Mouse (Mus musculus): ENCODE measurements around the gene Krt34.

The Krt34 gene

DNA sequence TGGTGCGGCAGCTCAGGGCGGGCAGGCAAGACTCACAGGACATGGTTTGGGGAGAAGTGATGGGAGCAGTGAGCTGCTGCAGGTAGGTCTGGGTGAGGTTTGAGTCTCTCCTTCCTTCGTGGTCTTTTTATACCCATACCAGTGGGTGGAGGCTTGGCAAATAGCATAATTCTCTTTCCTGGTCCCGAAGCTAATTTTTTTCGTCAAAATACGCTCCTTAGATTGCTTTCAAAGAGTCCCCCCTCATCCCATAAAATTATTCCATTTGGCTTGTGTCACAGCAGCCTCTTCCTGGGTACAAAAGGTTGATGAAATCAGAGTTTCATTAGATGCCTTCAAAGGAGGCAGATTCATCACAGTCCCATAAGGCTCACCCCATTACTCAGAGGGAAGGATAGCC is at the start of gene Krt34:
TSS of gene Krt34 (minus strand) at position 101 of the 400 bp plus-strand sequence.
- DNase-seq (ENCODE audit: low read depth), result no peak

DNA sequence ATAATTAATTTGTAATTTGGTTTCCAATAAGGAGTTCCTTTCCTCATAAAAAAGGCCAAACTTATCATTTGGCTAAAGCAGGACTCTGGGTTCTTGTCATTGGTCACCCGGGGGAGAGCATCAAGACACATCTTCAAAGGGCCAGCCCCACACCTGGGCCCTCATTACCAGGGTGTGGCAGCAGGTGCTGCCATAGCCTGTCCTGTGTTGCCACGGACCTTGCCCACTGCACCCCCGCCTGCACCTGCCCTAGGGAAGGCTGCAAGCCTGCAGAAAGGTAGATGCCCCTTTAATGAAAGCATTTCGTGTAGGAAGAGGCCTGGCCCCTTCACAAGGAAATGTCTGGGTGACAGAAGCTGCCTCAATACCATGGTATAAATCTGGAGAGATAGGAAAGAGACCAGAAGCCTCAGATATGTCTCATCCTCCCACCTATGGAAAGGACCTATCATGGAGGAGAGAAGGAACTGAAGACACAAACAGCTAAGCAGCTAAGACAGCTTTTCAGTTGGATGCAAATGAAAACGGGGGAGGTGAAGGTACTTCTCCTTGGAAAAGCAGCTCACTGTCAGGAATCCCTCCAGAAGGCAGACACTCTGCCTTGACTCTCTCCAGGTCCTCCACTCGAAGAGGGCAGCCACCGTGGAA is 47.1 kb upstream of the Krt34 start:
- DNase-seq (ENCODE audit: low read depth), result no peak

- DNase-seq (ENCODE audit: low read depth), result no peak
Observed at GRCm38 (mm10) chr11:100087861-100088260, 46.5 kb upstream of the Krt34 start, which contains the start of gene Krt32. Gene Krt32 (minus strand): TSS chr11:100088226.

DNA sequence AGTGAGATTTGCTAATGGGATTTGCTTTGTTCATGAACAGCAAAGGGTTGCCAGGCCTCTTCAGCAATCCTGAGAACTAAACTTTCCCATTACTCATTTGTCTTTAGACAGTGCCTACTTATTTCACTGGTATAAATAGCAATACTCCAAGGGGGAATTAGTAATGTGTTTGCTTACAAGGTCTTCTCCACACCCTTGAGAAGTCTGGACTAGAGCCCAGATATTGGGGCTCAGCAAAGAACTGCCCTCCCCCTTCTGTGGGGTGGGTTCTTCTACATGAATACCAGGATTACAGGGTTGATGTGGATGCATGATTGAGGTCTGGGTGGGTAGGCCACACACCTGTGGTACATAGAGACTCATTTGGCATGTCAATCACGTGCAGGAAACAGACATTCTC is 32.5 kb upstream of the Krt34 start:
- no peak for DNase-seq (ENCODE audit: low read depth)

- no peak for DNase-seq (ENCODE audit: low read depth)
Observed at GRCm38 (mm10) chr11:100067293-100068036, 26.1 kb upstream of the Krt34 start.

DNA sequence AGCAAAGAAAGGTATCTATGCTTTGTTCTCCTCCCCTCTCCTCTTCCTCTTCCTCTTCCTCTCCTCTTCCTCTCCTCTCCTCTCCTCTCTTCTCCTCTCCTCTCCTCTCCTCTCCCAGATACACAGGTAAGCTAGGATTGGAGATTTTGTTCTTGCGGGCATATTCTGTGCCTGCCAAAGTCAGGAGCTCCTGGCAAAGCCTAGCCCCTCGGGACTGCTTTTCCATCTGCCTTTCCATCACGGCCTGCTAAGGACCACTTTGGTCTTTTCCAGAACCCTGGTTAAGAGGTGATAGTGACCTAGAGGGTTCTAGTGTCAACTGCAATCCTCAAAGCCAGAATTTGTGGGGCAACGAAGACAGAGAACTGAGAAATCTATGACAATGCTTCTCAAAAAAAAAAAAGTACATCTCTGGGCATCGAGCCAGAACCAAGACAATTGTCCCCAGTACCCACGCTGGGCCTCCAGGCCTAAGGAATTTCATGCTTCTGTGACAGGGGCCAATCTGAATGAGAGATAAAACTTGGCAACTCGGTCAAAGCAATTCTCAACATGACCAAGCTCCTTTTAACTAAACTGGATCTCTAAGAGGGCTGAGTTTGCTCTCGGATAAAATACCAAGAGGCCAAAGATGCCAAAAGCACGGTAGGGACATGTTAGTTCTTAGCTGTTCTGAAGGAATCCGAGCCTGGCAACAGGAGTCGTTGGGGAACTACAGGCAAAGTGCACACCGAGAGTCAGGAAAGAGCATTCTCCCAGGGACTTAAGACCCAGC is 25.1 kb upstream of the Krt34 start:
- no peak for DNase-seq (ENCODE audit: low read depth)

- DNase-seq (ENCODE audit: low read depth), result no peak
Observed at GRCm38 (mm10) chr11:100058875-100059274, 17.5 kb upstream of the Krt34 start.

DNA sequence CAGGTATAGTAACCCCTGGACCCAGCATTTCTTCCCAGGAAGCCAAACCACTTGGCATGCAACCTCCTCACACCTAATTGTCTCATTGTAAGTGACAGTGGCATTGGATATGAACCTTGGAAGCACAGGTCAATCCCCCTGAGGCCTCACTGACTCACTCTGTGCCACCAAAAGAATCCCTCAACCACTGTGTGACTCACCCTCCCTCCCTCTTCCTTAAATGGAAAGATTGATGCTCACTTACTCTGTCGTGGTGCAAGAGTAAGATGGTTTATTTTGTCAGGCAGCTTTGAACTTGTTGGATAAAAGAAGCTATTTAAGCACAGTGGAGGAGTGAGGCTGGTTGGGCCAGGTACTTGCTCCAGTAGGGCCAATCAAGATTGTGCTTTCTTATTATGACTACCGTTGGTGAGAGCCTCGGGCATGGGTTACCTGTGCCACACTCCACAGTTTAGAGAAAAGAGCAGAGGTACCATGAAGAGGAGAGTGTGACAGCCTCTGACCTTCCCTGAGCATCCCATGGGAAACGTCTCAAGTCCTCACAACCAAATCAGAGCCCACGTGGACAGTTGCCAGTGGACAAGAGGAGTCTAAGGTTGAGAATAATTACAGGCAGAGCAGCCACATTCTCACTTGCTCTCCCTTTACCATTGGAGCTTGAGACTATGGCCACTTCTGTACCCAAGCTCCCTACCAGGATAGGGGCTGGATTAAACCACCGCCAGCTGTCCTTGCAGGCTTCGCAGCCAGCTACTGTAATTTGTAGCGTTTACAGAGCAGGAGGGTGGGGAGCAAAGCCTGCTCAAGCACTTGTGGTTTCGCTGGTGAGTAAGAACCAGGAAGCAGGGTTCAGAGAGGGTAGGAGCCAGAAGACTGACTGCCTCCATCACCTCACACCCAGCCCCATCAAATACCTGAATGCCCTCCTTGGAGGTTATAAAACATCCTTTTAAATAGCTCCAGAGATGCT is 14.6 kb upstream of the Krt34 start:
- DNase-seq (ENCODE audit: low read depth), result no peak

DNA sequence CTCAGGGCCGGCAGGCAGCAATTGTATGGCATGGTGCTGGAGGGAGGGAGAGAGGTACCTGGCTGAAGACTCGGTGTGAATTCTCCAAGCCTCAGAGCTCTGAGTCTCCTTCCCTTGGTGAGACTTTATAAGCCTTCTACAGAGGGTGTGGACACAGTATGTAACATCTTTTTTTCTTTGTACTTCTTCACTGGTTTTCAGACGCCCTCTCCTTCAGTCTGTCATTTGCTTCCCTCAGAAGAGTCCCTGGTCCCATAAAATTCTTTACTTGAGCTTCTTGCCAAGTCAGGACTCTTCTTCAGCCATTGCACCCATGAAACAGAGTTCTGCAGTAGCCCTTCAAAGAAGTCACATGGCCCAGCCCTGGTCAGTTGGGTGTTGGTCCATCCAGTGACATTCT is 9.1 kb upstream of the Krt34 start, which contains the start of gene Krt31:
TSS of gene Krt31 (minus strand) at position 101 of the 400 bp plus-strand sequence.
- no peak for DNase-seq (ENCODE audit: low read depth)

- DNase-seq (ENCODE audit: low read depth), result no peak
Observed at GRCm38 (mm10) chr11:100047193-100047592, 5.8 kb upstream of the Krt34 start.

DNA sequence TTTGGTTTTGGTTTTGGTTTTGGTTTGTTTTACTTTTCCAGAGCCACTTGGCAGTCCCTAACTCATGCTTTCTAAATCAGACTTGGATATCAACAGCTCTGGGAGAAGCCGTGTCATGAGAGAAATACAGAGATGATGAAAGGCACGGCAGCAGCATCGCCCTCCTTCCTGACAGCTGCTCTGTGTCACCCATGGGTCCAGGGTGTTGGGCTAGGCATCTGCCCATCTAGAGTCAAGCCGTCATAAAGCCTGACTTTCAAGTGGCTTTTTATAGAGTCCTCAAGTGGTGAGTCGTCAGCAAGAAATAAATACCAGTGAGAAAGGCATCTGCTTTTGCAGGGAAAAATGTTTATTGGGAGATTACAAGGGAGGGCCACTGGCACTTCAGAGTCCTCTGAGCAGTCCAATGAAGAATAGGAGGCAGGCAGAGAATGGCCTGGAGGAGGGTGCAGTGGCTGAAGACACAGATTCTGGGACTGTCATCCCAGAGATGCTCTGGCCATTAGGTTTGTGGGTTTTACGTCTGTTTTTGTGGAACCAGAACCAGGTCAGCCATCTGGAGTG is 5.0 kb upstream of the Krt34 start:
- DNase-seq (ENCODE audit: low read depth), result no peak

DNA sequence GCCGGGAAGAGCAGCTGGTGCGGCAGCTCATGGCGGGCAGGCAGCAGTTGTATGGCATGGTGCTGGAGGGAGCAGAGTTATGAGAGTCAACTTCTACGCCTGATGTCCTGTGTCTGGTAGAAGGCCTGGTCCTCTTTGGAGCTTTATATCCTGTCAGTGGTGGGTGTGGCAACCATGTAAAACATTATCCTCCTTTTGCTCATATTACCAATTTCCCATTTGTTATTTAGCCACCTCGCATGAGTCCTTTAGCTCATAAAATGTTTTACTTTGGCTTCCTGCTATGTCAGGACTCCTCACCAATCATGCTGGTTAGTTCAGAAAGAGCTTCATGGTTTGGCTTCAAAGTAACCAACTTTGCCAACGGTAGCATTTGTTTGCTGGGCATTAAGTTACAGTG is 11.6 kb downstream of the Krt34 start, which contains the start of gene Krt33b:
TSS of gene Krt33b (minus strand) at position 101 of the 400 bp plus-strand sequence.
- no peak for DNase-seq (ENCODE audit: low read depth)

- DNase-seq (ENCODE audit: low read depth), result no peak
Observed at GRCm38 (mm10) chr11:100021438-100021837, 19.9 kb downstream of the Krt34 start.

DNA sequence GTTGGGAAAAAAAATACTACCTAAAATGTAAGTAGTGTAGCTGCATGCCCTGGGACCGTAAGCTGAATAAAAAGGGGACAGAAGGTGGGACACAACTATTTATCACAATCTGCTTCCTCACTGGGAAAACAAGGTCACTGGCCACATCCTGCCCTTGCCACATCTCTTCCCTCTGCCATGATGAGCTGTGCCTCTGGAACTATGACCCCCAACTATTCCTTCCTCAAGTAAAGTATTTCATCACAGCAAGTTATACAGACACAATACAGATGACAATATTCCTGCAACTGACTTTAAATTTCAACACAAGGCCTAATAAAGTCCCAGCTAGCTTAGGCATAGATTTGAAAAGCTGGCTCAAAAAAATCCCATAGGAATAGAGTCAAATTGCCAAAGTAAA is 21.9 kb downstream of the Krt34 start:
- DNase-seq (ENCODE audit: low read depth), result no peak

GRCm38 (mm10) chr11:100016112-100016511 is 25.2 kb downstream of the Krt34 start, which contains the start of gene Krt33a:
Gene Krt33a (minus strand): TSS chr11:100016212.
- no peak for DNase-seq (ENCODE audit: low read depth)

- no peak for DNase-seq (ENCODE audit: low read depth)
Observed at GRCm38 (mm10) chr11:100013691-100014171, 27.6 kb downstream of the Krt34 start.

GRCm38 (mm10) chr11:100010682-100011081 is 30.7 kb downstream of the Krt34 start:
- DNase-seq (ENCODE audit: low read depth), result no peak

DNA sequence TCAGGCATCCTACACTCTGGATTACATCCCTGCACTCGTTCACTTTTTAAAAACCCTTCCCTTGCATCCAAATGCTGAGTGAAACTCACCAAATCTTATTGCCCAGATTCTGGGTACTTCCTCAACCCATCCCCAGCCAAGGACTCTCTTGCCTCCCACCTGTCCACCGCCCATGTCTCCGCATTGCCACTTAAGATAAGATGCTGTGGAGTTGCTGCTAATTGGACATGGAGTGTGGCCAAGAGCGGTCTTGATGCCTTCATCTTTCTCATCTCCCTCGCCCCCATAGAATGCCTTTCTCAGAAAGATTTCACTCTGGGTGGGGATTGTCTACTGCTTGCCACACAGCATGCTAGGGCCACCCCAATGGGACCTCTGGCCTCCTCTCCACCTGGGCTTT is 33.0 kb downstream of the Krt34 start:
- no peak for DNase-seq (ENCODE audit: low read depth)

GRCm38 (mm10) chr11:100006624-100007023 is 34.7 kb downstream of the Krt34 start:
- DNase-seq (ENCODE audit: low read depth), result peak; percentile 1

DNA sequence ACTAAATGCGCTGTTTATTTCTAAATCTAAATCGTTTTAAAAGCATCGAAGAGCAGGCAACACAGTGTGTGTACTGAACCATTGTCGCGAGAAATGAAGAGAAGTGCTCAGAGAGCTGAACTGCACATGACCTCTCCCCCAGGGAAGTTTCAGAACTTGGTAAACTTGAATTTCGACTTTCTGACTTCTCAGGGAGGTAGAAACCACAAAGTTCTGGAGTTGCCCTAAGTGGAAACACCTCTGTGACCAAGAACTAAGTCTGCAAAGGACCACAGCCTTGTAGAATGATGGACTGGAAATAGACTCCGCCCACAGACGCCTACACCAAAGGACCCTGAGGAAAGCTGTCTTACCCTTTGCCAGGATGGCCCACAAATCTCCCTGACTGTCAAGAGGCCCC is 35.4 kb downstream of the Krt34 start:
- DNase-seq (ENCODE audit: low read depth), result no peak

- DNase-seq (ENCODE audit: low read depth), result peak; percentile 10
Observed at GRCm38 (mm10) chr11:100004846-100005245, 36.5 kb downstream of the Krt34 start.

Data from c-Kit-positive CD71-positive TER-119-negative erythroid progenitor cells, embryonic 14.5 days (primary cell).